Mouse (Mus musculus) hindbrain, postnatal 0 days (tissue): ENCODE results near the gene Hivep1. TPM values are rescaled to one million over a fixed set of nuclear protein-coding genes. Genes with fewer than 3 reads are reported as not detected.
A peak's percentile ranks its signal among the peaks of the same experiment; 100 is the strongest.

Experiments used
- ATAC-seq: fragments of 200-750 bp; cut with Nextera tagmentation; 2 replicates; pipeline ENCODE4 v1.8.0; 2017; ENCODE audit warnings: mild to moderate bottlenecking, moderate TSS enrichment, moderate library complexity
- DNase-seq: peaks from one replicate; pipeline ENCODE4 v3.0.0-alpha.2; 2015; ENCODE audit warnings: low spot score
- H3K27ac ChIP-seq: fragments of 300-500 bp; sonication (generic); 2 replicates; pipeline ENCODE4 v1.5.1; 2014; ENCODE audit warnings: mild to moderate bottlenecking
- H3K27me3 ChIP-seq: fragments of 300-500 bp; sonication (generic); 2 replicates; pipeline ENCODE4 v1.6.1; 2014; ENCODE audit warnings: low read length, mixed read lengths; ENCODE audit not compliant: insufficient read depth
- H3K36me3 ChIP-seq: fragments of 300-500 bp; sonication (generic); 2 replicates; pipeline ENCODE4 v1.6.1; 2014; ENCODE audit warnings: low read length, mixed read lengths; ENCODE audit not compliant: insufficient read depth
- H3K4me1 ChIP-seq: fragments of 300-500 bp; sonication (generic); 2 replicates; pipeline ENCODE4 v1.6.1; 2014; ENCODE audit warnings: antibody characterized with exemption, low read length, mixed read lengths; ENCODE audit not compliant: insufficient read depth
- H3K4me2 ChIP-seq: fragments of 300-500 bp; sonication (generic); 2 replicates; pipeline ENCODE4 v1.6.1; 2014; ENCODE audit warnings: low read depth, mild to moderate bottlenecking, low read length, moderate library complexity, mixed read lengths
- H3K4me3 ChIP-seq: fragments of 300-500 bp; sonication (generic); 2 replicates; pipeline ENCODE4 v1.5.1; 2014; ENCODE audit warnings: low read length
- H3K9ac ChIP-seq: fragments of 300-500 bp; sonication (generic); replicated peaks from 2 replicates; pipeline ENCODE4 v1.6.1; 2014; ENCODE audit warnings: mild to moderate bottlenecking, low read length, moderate library complexity, mixed read lengths
- H3K9me3 ChIP-seq: fragments of 300-500 bp; sonication (generic); 2 replicates; pipeline ENCODE4 v1.6.1; 2016; ENCODE audit warnings: low read length, mixed read lengths
- CTCF ChIP-seq: IDR thresholded peaks from 2 replicates; pipeline ENCODE4 v1.5.1; 2016; ENCODE audit warnings: antibody characterized with exemption, control low read depth, low read depth
- WGBS: fragments of 180-500 bp; shearing (Covaris S2); extraction: QIAGEN DNeasy Blood & Tissue Kit; methylation state at CpG from one replicate; pipeline ENCODE4 v1.1.7; 2014; 5-methylcytosine and 5-hydroxymethylcytosine counted together
- polyA plus RNA-seq: library from polyadenylated mRNA; unstranded; fragments of >200 nt; fragmentation: Nextera tagmentation; extraction: Ambion mirVana; gene quantifications from 2 replicates; pipeline ENCODE4 v1.2.1, GENCODE M21; 2015
- total RNA-seq: library from RNA; depleted of rRNA; stranded (reverse); fragments of >200 nt; gene quantifications from 2 replicates; pipeline ENCODE4 v1.2.3, GENCODE M21; 2014

Hivep1 gene
- total and polyA plus RNA-seq, 2 experiments from 2014 or later, result 20.3 to 36.9 TPM

GRCm38 (mm10) chr13:42099523-42099922, 47.7 kb downstream of the Hivep1 start:
- no peak overlapping the region for H3K4me3 ChIP-seq
- H3K36me3 ChIP-seq, result no peaks in the 10 kb centered on the region
- no peak overlapping the region for H3K27ac ChIP-seq
- ATAC-seq (no peak), DNase-seq (no peak)
- peaks cover 31% of the 10 kb centered on the region for H3K4me1 ChIP-seq
- TF ChIP-seq CTCF, result no peak
- WGBS, result 63% methylated on average over 4 of the region's 4 CpGs
- no peak overlapping the region for H3K4me2 ChIP-seq
- H3K9me3 ChIP-seq, result no peaks in the 10 kb centered on the region
- H3K9ac ChIP-seq, result no peak overlapping the region
- no peaks in the 10 kb centered on the region for H3K27me3 ChIP-seq

GRCm38 (mm10) chr13:42101440-42102190, 49.8 kb downstream of the Hivep1 start:
- DNase-seq (peak; percentile 73), ATAC-seq (peak; percentile 69)
- peak overlapping the region; percentile 65 for H3K27ac ChIP-seq
- TF ChIP-seq CTCF, result peak; percentile 73
- H3K4me1 ChIP-seq, result peaks cover 27% of the 10 kb centered on the region
- H3K4me3 ChIP-seq, result no peak overlapping the region
- no peak overlapping the region for H3K9ac ChIP-seq
- H3K4me2 ChIP-seq, result peak overlapping the region; percentile 14
- no peaks in the 10 kb centered on the region for H3K27me3 ChIP-seq
- 21% methylated on average over 13 of the region's 13 CpGs for WGBS
- H3K9me3 ChIP-seq, result no peaks in the 10 kb centered on the region
- H3K36me3 ChIP-seq, result no peaks in the 10 kb centered on the region

GRCm38 (mm10) chr13:42102980-42103379, 51.2 kb downstream of the Hivep1 start:
- ATAC-seq (peak; percentile 94), DNase-seq (peak; percentile 89)
- no peak for TF ChIP-seq CTCF
- Histone ChIP-seq H3K4me2 (peak overlapping the region; percentile 52), H3K9me3 (no peaks in the 10 kb centered on the region), H3K27me3 (no peaks in the 10 kb centered on the region), H3K9ac (peak overlapping the region; percentile 30; the same call in 1 of the 2 replicates), H3K36me3 (no peaks in the 10 kb centered on the region), H3K4me1 (peaks cover 27% of the 10 kb centered on the region), H3K4me3 (peak overlapping the region; percentile 24), H3K27ac (peak overlapping the region; percentile 81)
- 12% methylated on average over 8 of the region's 8 CpGs for WGBS

GRCm38 (mm10) chr13:42103486-42104166, 51.8 kb downstream of the Hivep1 start:
- Histone ChIP-seq H3K36me3 (no peaks in the 10 kb centered on the region), H3K27ac (peak overlapping the region; percentile 81), H3K9me3 (no peaks in the 10 kb centered on the region), H3K4me3 (peak overlapping the region; percentile 24), H3K4me2 (peak overlapping the region; percentile 52), H3K4me1 (peaks cover 27% of the 10 kb centered on the region), H3K27me3 (no peaks in the 10 kb centered on the region), H3K9ac (peak overlapping the region; percentile 30)
- no peak for DNase-seq
- ATAC-seq, result peak; percentile 58
- 39% methylated on average over 11 of the region's 11 CpGs for WGBS
- TF ChIP-seq CTCF, result no peak

- TF ChIP-seq CTCF, result no peak
- Histone ChIP-seq H3K9ac (no peak overlapping the region), H3K4me1 (peaks cover 27% of the 10 kb centered on the region), H3K27ac (no peak overlapping the region), H3K4me2 (no peak overlapping the region), H3K27me3 (no peaks in the 10 kb centered on the region), H3K4me3 (no peak overlapping the region), H3K9me3 (no peaks in the 10 kb centered on the region), H3K36me3 (no peaks in the 10 kb centered on the region)
- ATAC-seq (no peak), DNase-seq (no peak)
- 70% methylated on average over 3 of the region's 3 CpGs for WGBS
Measured at GRCm38 (mm10) chr13:42104371-42104770, 52.5 kb downstream of the Hivep1 start.

GRCm38 (mm10) chr13:42108483-42109215, 56.8 kb downstream of the Hivep1 start:
- DNase-seq, result no peak
- Histone ChIP-seq H3K9me3 (no peaks in the 10 kb centered on the region), H3K27ac (no peak overlapping the region), H3K9ac (no peak overlapping the region), H3K4me1 (no peaks in the 10 kb centered on the region), H3K36me3 (no peaks in the 10 kb centered on the region), H3K4me2 (no peak overlapping the region), H3K4me3 (no peak overlapping the region), H3K27me3 (no peaks in the 10 kb centered on the region)
- no peak for TF ChIP-seq CTCF
- no peak for ATAC-seq
- 72% methylated on average over 11 of the region's 11 CpGs for WGBS
